Mouse (Mus musculus) embryonic fibroblast, embryonic 13.5 days (primary cell): ENCODE data around the gene Phldb1. TPM values are rescaled to one million over a fixed set of nuclear protein-coding genes. Genes with fewer than 3 reads are reported as not detected.
A peak's percentile ranks its signal among the peaks of the same experiment; 100 is the strongest.

Source experiments
- H3K27ac ChIP-seq: 2 replicates; pipeline ENCODE4 v1.5.1; 2012; ENCODE audit warnings: low read length, control low read depth, inconsistent platforms; ENCODE audit not compliant: insufficient read depth
- H3K4me1 ChIP-seq: 2 replicates; pipeline ENCODE4 v1.6.1; 2011; ENCODE audit warnings: low read length; ENCODE audit not compliant: control insufficient read depth, insufficient read depth
- H3K4me3 ChIP-seq: 2 replicates; pipeline ENCODE4 v1.5.1; 2011; ENCODE audit warnings: mild to moderate bottlenecking, control low read depth, low read length; ENCODE audit not compliant: insufficient read depth
- CTCF ChIP-seq: IDR thresholded peaks from 2 replicates; pipeline ENCODE4 v1.5.1; 2011; ENCODE audit warnings: mild to moderate bottlenecking, control low read depth, low read length, moderate library complexity, borderline replicate concordance; ENCODE audit not compliant: insufficient read depth
- POLR2A ChIP-seq: IDR thresholded peaks from 2 replicates; pipeline ENCODE4 v1.6.1; 2011; ENCODE audit warnings: low read depth, mild to moderate bottlenecking, control low read depth, low read length, moderate library complexity
- polyA plus RNA-seq: library from polyadenylated mRNA; stranded (reverse); fragments of >200 nt; gene quantifications from 2 replicates; pipeline ENCODE4 v1.2.4, GENCODE M21; 2011; ENCODE audit warnings: low read depth; ENCODE audit not compliant: missing spikeins, insufficient read length

The Phldb1 gene
- polyA plus RNA-seq, 1 experiment: 61.2 TPM

- TF ChIP-seq POLR2A: no peak
- TF ChIP-seq CTCF: no peak
- no peaks in the 10 kb centered on the region for H3K4me1 ChIP-seq
- no peak overlapping the region for H3K27ac ChIP-seq
- no peak overlapping the region for H3K4me3 ChIP-seq
Observed at GRCm38 (mm10) chr9:44691671-44692520, 43.1 kb downstream of the Phldb1 start.

GRCm38 (mm10) chr9:44690641-44691040 lies 44.4 kb downstream of the Phldb1 start:
- TF ChIP-seq POLR2A (no peak), CTCF (no peak)
- H3K4me3 ChIP-seq: no peak overlapping the region
- H3K4me1 ChIP-seq: 0 out of 2 replicates have a peak, but pooled peaks cover 2% of the 10 kb centered on the region
- H3K27ac ChIP-seq: no peak overlapping the region

- TF ChIP-seq POLR2A: no peak
- no peak for TF ChIP-seq CTCF
- Histone ChIP-seq H3K4me3 (no peak overlapping the region), H3K4me1 (0 out of 2 replicates have a peak, but pooled peaks cover 2% of the 10 kb centered on the region), H3K27ac (no peak overlapping the region)
Observed at GRCm38 (mm10) chr9:44688013-44688412, 47.0 kb downstream of the Phldb1 start.

GRCm38 (mm10) chr9:44686638-44687037 lies 48.4 kb downstream of the Phldb1 start:
- Histone ChIP-seq H3K27ac (no peak overlapping the region), H3K4me1 (0 out of 2 replicates have a peak, but pooled peaks cover 2% of the 10 kb centered on the region), H3K4me3 (no peak overlapping the region)
- no peak for TF ChIP-seq POLR2A
- no peak for TF ChIP-seq CTCF

GRCm38 (mm10) chr9:44685346-44686330 lies 49.4 kb downstream of the Phldb1 start:
- Histone ChIP-seq H3K4me1 (0 out of 2 replicates have a peak, but pooled peaks cover 2% of the 10 kb centered on the region), H3K27ac (no peak overlapping the region), H3K4me3 (no peak overlapping the region)
- TF ChIP-seq POLR2A: no peak
- TF ChIP-seq CTCF: peak; percentile 88

- no peak for TF ChIP-seq POLR2A
- no peak for TF ChIP-seq CTCF
- no peak overlapping the region for H3K4me3 ChIP-seq
- no peak overlapping the region for H3K27ac ChIP-seq
- 0 out of 2 replicates have a peak, but pooled peaks cover 2% of the 10 kb centered on the region for H3K4me1 ChIP-seq
Observed at GRCm38 (mm10) chr9:44683046-44683445, 52.0 kb downstream of the Phldb1 start.

- Histone ChIP-seq H3K4me1 (no peaks in the 10 kb centered on the region), H3K4me3 (no peak overlapping the region), H3K27ac (no peak overlapping the region)
- no peak for TF ChIP-seq POLR2A
Observed at GRCm38 (mm10) chr9:44679565-44679964, 55.4 kb downstream of the Phldb1 start.

- no peak overlapping the region for H3K27ac ChIP-seq
- TF ChIP-seq POLR2A: no peak
- no peak for TF ChIP-seq CTCF
- H3K4me1 ChIP-seq: no peaks in the 10 kb centered on the region
Observed at GRCm38 (mm10) chr9:44678288-44678871, 56.6 kb downstream of the Phldb1 start.

GRCm38 (mm10) chr9:44673005-44673404 lies 62.0 kb downstream of the Phldb1 start, which contains the start of gene Treh:
Treh (plus strand) TSS chr9:44673233.
- H3K4me3 ChIP-seq: no peak within 1 kb of the TSS
- no peak within 1 kb of the TSS for H3K27ac ChIP-seq
- TF ChIP-seq POLR2A: no peak
- TF ChIP-seq CTCF: no peak
- no peaks in the 10 kb centered on the region for H3K4me1 ChIP-seq

More at GRCm38 (mm10) chr9:44678288-44678871, 56.6 kb downstream of the Phldb1 start:
- H3K4me3 ChIP-seq: no peak overlapping the region
